18 mouse cellular contexts compared by ENCODE assay signal in genomic region chr9:58303115-58303514, GRCm38 (mm10). TPM values are rescaled to one million over a fixed set of nuclear protein-coding genes. Genes with fewer than 3 reads are reported as not detected.
DNase-seq lines count a peak whose midpoint lies in the region; ATAC-seq and TF ChIP-seq lines count a peak whose summit lies in the region.
"Had no signal": no experiment of that assay in that cellular context is flagged by ENCODE, and none has a peak within 500 bp of the region (broad histone marks: within the 10 kb centered on the region; RNA-seq: fewer than 3 reads in every experiment).

No protein-coding gene starts in this region.

- no peak for DNase-seq in forebrain, embryonic 10.5 days (ENCODE audit: extremely low spot score, low spot score)
- DNase-seq in forebrain, postnatal 0 days: no peak
- no peak for DNase-seq in intestine, embryonic 14.5 days (ENCODE audit: low spot score)
- DNase-seq in lung, adult 2 months: no peak
- no peak for DNase-seq in thymus, postnatal 14 days
- DNase-seq: cerebellum, postnatal 36 days; layer of hippocampus, postnatal 36 days; right cerebral cortex, postnatal 25 days; thymus, postnatal 36 days had no signal

- H3K36me3 ChIP-seq in forebrain, embryonic 10.5 days (replicated peaks): no peaks in the 10 kb centered on the region
- H3K36me3 ChIP-seq in forebrain, postnatal 0 days (ENCODE audit: insufficient read depth): no peaks in the 10 kb centered on the region
- no peaks in the 10 kb centered on the region for H3K36me3 ChIP-seq in intestine, embryonic 14.5 days (ENCODE audit: control insufficient read depth, insufficient read depth, low read length)
- no peaks in the 10 kb centered on the region for H3K36me3 ChIP-seq in intestine, embryonic 15.5 days
- no peaks in the 10 kb centered on the region for H3K36me3 ChIP-seq in lung, embryonic 15.5 days
- no peaks in the 10 kb centered on the region for H3K36me3 ChIP-seq in stomach, embryonic 14.5 days (ENCODE audit: control insufficient read depth, insufficient read depth, low read length)
- H3K36me3 ChIP-seq: embryonic facial prominence, embryonic 15.5 days; forebrain, embryonic 15.5 days had no signal

- no peak overlapping the region for H3K4me2 ChIP-seq in forebrain, postnatal 0 days (ENCODE audit: low read depth)
- H3K4me2 ChIP-seq in intestine, embryonic 14.5 days (ENCODE audit: low read length): no peak overlapping the region
- no peak overlapping the region for H3K4me2 ChIP-seq in intestine, embryonic 15.5 days (replicated peaks)
- H3K4me2 ChIP-seq in lung, embryonic 15.5 days: no peak overlapping the region
- no peak overlapping the region for H3K4me2 ChIP-seq in stomach, embryonic 14.5 days (replicated peaks; ENCODE audit: low read depth, low read length)
- H3K4me2 ChIP-seq: embryonic facial prominence, embryonic 15.5 days; forebrain, embryonic 15.5 days; hindbrain, embryonic 14.5 days; limb, embryonic 13.5 days had no signal

- H3K4me3 ChIP-seq in forebrain, embryonic 10.5 days: no peak overlapping the region
- no peak overlapping the region for H3K4me3 ChIP-seq in forebrain, postnatal 0 days (ENCODE audit: low read depth, low read length)
- no peak overlapping the region for H3K4me3 ChIP-seq in intestine, embryonic 14.5 days (ENCODE audit: low read depth, low read length)
- H3K4me3 ChIP-seq in intestine, embryonic 15.5 days (replicated peaks): no peak overlapping the region
- no peak overlapping the region for H3K4me3 ChIP-seq in lung, embryonic 15.5 days
- H3K4me3 ChIP-seq in lung, adult 2 months (replicated peaks; ENCODE audit: extremely low read depth, low read depth, low read length): no peak overlapping the region
- H3K4me3 ChIP-seq in stomach, embryonic 14.5 days (ENCODE audit: low read depth, low read length): no peak overlapping the region
- H3K4me3 ChIP-seq: embryonic facial prominence, embryonic 15.5 days; forebrain, embryonic 15.5 days; limb, embryonic 13.5 days had no signal

- ATAC-seq in forebrain, postnatal 0 days: no peak
- no peak for ATAC-seq in intestine, embryonic 14.5 days (replicated peaks; ENCODE audit: low FRiP score, low TSS enrichment, low read depth)
- ATAC-seq in intestine, embryonic 15.5 days: no peak
- no peak for ATAC-seq in lung, embryonic 15.5 days (ENCODE audit: borderline replicate concordance, extremely low read depth, low FRiP score, low TSS enrichment)
- ATAC-seq in stomach, embryonic 14.5 days (ENCODE audit: insufficient number of reproducible peaks, insufficient read depth, low FRiP score, low read depth): no peak
- ATAC-seq: forebrain, embryonic 15.5 days; midbrain, embryonic 16.5 days had no signal

- 67% methylated on average over 5 of the region's 5 CpGs for WGBS in forebrain, embryonic 10.5 days
- WGBS in forebrain, postnatal 0 days: 61% methylated on average over 5 of the region's 5 CpGs
- 59% methylated on average over 5 of the region's 5 CpGs for WGBS in intestine, embryonic 14.5 days
- 64% methylated on average over 5 of the region's 5 CpGs for WGBS in intestine, embryonic 15.5 days
- WGBS in lung, embryonic 15.5 days: 58% methylated on average over 5 of the region's 5 CpGs
- 56% methylated on average over 5 of the region's 5 CpGs for WGBS in lung, adult 2 months
- WGBS in stomach, embryonic 14.5 days: 58% methylated on average over 5 of the region's 5 CpGs

- H3K27ac ChIP-seq in forebrain, embryonic 10.5 days: peak overlapping the region; percentile 48
- no peak overlapping the region for H3K27ac ChIP-seq in forebrain, postnatal 0 days (ENCODE audit: low read depth, low read length)
- H3K27ac ChIP-seq in intestine, embryonic 14.5 days (ENCODE audit: low read depth): peak overlapping the region; percentile 22
- no peak overlapping the region; the same call in 1 of the 2 replicates for H3K27ac ChIP-seq in intestine, embryonic 15.5 days
- peak overlapping the region; percentile 66 for H3K27ac ChIP-seq in lung, embryonic 15.5 days
- H3K27ac ChIP-seq in stomach, embryonic 14.5 days (ENCODE audit: low read length): peak overlapping the region; percentile 82
- H3K27ac ChIP-seq: embryonic facial prominence, embryonic 15.5 days; forebrain, embryonic 15.5 days; hindbrain, embryonic 14.5 days had no signal

- H3K9ac ChIP-seq in forebrain, postnatal 0 days: no peak overlapping the region
- no peak overlapping the region for H3K9ac ChIP-seq in intestine, embryonic 14.5 days (ENCODE audit: low read length)
- H3K9ac ChIP-seq in intestine, embryonic 15.5 days: no peak overlapping the region
- H3K9ac ChIP-seq in lung, embryonic 15.5 days: no peak overlapping the region
- H3K9ac ChIP-seq in stomach, embryonic 14.5 days (replicated peaks; ENCODE audit: low read depth, low read length): no peak overlapping the region
- H3K9ac ChIP-seq: embryonic facial prominence, embryonic 15.5 days; forebrain, embryonic 15.5 days; hindbrain, embryonic 14.5 days; limb, embryonic 13.5 days had no signal

- TF ChIP-seq POLR2A in lung, adult 2 months (IDR thresholded peaks at IDR 0.05; ENCODE audit: borderline replicate concordance, extremely low read depth, low read depth, low read length): no peak

- peaks cover 5% of the 10 kb centered on the region; the same call in 1 of the 2 replicates for H3K27me3 ChIP-seq in forebrain, embryonic 10.5 days (ENCODE audit: poor library complexity, severe bottlenecking)
- H3K27me3 ChIP-seq in forebrain, postnatal 0 days (ENCODE audit: insufficient read depth, low read length): no peaks in the 10 kb centered on the region
- no peaks in the 10 kb centered on the region for H3K27me3 ChIP-seq in intestine, embryonic 14.5 days (replicated peaks; ENCODE audit: control insufficient read depth, insufficient read depth, low read length)
- no peaks in the 10 kb centered on the region for H3K27me3 ChIP-seq in intestine, embryonic 15.5 days (replicated peaks)
- H3K27me3 ChIP-seq in lung, embryonic 15.5 days: no peaks in the 10 kb centered on the region
- H3K27me3 ChIP-seq in stomach, embryonic 14.5 days (ENCODE audit: control insufficient read depth, insufficient read depth, low read length): no peaks in the 10 kb centered on the region
- H3K27me3 ChIP-seq: embryonic facial prominence, embryonic 15.5 days; forebrain, embryonic 15.5 days; limb, embryonic 13.5 days had no signal

- H3K9me3 ChIP-seq in forebrain, embryonic 10.5 days: no peaks in the 10 kb centered on the region
- no peaks in the 10 kb centered on the region for H3K9me3 ChIP-seq in forebrain, postnatal 0 days (ENCODE audit: low read length)
- H3K9me3 ChIP-seq in intestine, embryonic 14.5 days (ENCODE audit: control insufficient read depth, low read length): no peaks in the 10 kb centered on the region
- H3K9me3 ChIP-seq in intestine, embryonic 15.5 days: no peaks in the 10 kb centered on the region
- H3K9me3 ChIP-seq in lung, embryonic 15.5 days: no peaks in the 10 kb centered on the region
- H3K9me3 ChIP-seq in stomach, embryonic 14.5 days (ENCODE audit: control insufficient read depth, low read depth, low read length): no peaks in the 10 kb centered on the region
- H3K9me3 ChIP-seq: embryonic facial prominence, embryonic 15.5 days; forebrain, embryonic 15.5 days; limb, embryonic 13.5 days had no signal

- TF ChIP-seq CTCF in forebrain, postnatal 0 days (IDR thresholded peaks at IDR 0.05; ENCODE audit: low read depth): no peak
- no peak for TF ChIP-seq CTCF in lung, adult 2 months (IDR thresholded peaks at IDR 0.05; ENCODE audit: insufficient read depth, low read length)

- peaks cover 63% of the 10 kb centered on the region for H3K4me1 ChIP-seq in forebrain, embryonic 10.5 days
- no peaks in the 10 kb centered on the region for H3K4me1 ChIP-seq in forebrain, postnatal 0 days (ENCODE audit: insufficient read depth)
- peaks cover 47% of the 10 kb centered on the region for H3K4me1 ChIP-seq in intestine, embryonic 14.5 days (replicated peaks; ENCODE audit: control insufficient read depth, insufficient read depth, low read length)
- H3K4me1 ChIP-seq in intestine, embryonic 15.5 days (replicated peaks): peaks cover 33% of the 10 kb centered on the region
- peaks cover 71% of the 10 kb centered on the region for H3K4me1 ChIP-seq in lung, embryonic 15.5 days
- no peaks in the 10 kb centered on the region for H3K4me1 ChIP-seq in lung, adult 2 months (ENCODE audit: control insufficient read depth, insufficient read depth, low read length)
- peaks cover 67% of the 10 kb centered on the region for H3K4me1 ChIP-seq in stomach, embryonic 14.5 days (ENCODE audit: control insufficient read depth, insufficient read depth, low read length)

RNA-seq across cellular contexts. Expression of gene Loxl1, which starts 9.9 kb away (rescaled TPM):
- 7.1 and 7.2 TPM in 2 replicates for polyA plus RNA-seq in forebrain, embryonic 10.5 days (2016; fragmentation: Nextera tagmentation; extraction: Ambion mirVana)
- 6.0 and 9.4 TPM in 2 replicates for total RNA-seq in forebrain, postnatal 0 days (2014; rRNA removed)
- polyA plus RNA-seq in forebrain, postnatal 0 days (2015; fragmentation: Nextera tagmentation; extraction: Ambion mirVana): 8.0 and 9.6 TPM in 2 replicates
- 27.2 and 31.8 TPM in 2 replicates for polyA plus RNA-seq in intestine, embryonic 14.5 days (2014; fragmentation: Nextera tagmentation; extraction: Ambion mirVana)
- 34.1 and 36.2 TPM in 2 replicates for polyA plus RNA-seq in intestine, embryonic 15.5 days (2015; fragmentation: Nextera tagmentation; extraction: Ambion mirVana)
- 48.4 and 49.4 TPM in 2 replicates for polyA plus RNA-seq in lung, embryonic 15.5 days (2015; fragmentation: Nextera tagmentation; extraction: Ambion mirVana)
- polyA plus RNA-seq in lung, adult 2 months (2012; rRNA removed): 231 and 235 TPM in 2 replicates
- polyA plus RNA-seq in stomach, embryonic 14.5 days (2014; fragmentation: Nextera tagmentation; extraction: Ambion mirVana): 32.2 and 38.5 TPM in 2 replicates
- total RNA-seq: CH12.LX had no signal

RNA-seq across cellular contexts. Expression of gene Stoml1, which starts 50.2 kb away (rescaled TPM):
- 24.8 and 28.8 TPM in 2 replicates for polyA plus RNA-seq in forebrain, embryonic 10.5 days (2016; fragmentation: Nextera tagmentation; extraction: Ambion mirVana)
- 148 and 149 TPM in 2 replicates for total RNA-seq in forebrain, postnatal 0 days (2014; rRNA removed)
- polyA plus RNA-seq in forebrain, postnatal 0 days (2015; fragmentation: Nextera tagmentation; extraction: Ambion mirVana): 142 and 144 TPM in 2 replicates
- polyA plus RNA-seq in intestine, embryonic 14.5 days (2014; fragmentation: Nextera tagmentation; extraction: Ambion mirVana): 21.3 and 22.9 TPM in 2 replicates
- polyA plus RNA-seq in intestine, embryonic 15.5 days (2015; fragmentation: Nextera tagmentation; extraction: Ambion mirVana): 21.3 and 21.4 TPM in 2 replicates
- 30.1 and 30.3 TPM in 2 replicates for polyA plus RNA-seq in lung, embryonic 15.5 days (2015; fragmentation: Nextera tagmentation; extraction: Ambion mirVana)
- polyA plus RNA-seq in lung, adult 2 months (2012; rRNA removed): 38.8 and 52.2 TPM in 2 replicates
- 27.0 and 30.3 TPM in 2 replicates for polyA plus RNA-seq in stomach, embryonic 14.5 days (2014; fragmentation: Nextera tagmentation; extraction: Ambion mirVana)

RNA-seq across cellular contexts. Expression of gene Pml, which starts 53.5 kb away (rescaled TPM):
- 13.7 and 14.4 TPM in 2 replicates for polyA plus RNA-seq in forebrain, embryonic 10.5 days (2016; fragmentation: Nextera tagmentation; extraction: Ambion mirVana)
- 3.4 and 4.8 TPM in 2 replicates for total RNA-seq in forebrain, postnatal 0 days (2014; rRNA removed)
- polyA plus RNA-seq in forebrain, postnatal 0 days (2015; fragmentation: Nextera tagmentation; extraction: Ambion mirVana): 2.6 and 3.7 TPM in 2 replicates
- 16.9 and 17.7 TPM in 2 replicates for polyA plus RNA-seq in intestine, embryonic 14.5 days (2014; fragmentation: Nextera tagmentation; extraction: Ambion mirVana)
- polyA plus RNA-seq in intestine, embryonic 15.5 days (2015; fragmentation: Nextera tagmentation; extraction: Ambion mirVana): 13.2 and 15.6 TPM in 2 replicates
- 19.6 and 20.2 TPM in 2 replicates for polyA plus RNA-seq in lung, embryonic 15.5 days (2015; fragmentation: Nextera tagmentation; extraction: Ambion mirVana)
- polyA plus RNA-seq in lung, adult 2 months (2012; rRNA removed): 24.0 and 29.6 TPM in 2 replicates
- 15.0 and 17.2 TPM in 2 replicates for polyA plus RNA-seq in stomach, embryonic 14.5 days (2014; fragmentation: Nextera tagmentation; extraction: Ambion mirVana)

Comparison
In these comparisons a context has a peak if more than half of its experiments do, and no peak if none do; other contexts are left out.
1. H3K27ac ChIP-seq: peak in forebrain, embryonic 10.5 days (single experiment), intestine, embryonic 14.5 days (single experiment), lung, embryonic 15.5 days (single experiment) and stomach, embryonic 14.5 days (single experiment); none in forebrain, postnatal 0 days (single experiment) and intestine, embryonic 15.5 days (single experiment).